In genomic region chr9:49307576-49307975, GRCm38 (mm10) we compare ENCODE assay signal across 24 mouse cellular contexts. TPM values are rescaled to one million over a fixed set of nuclear protein-coding genes. Genes with fewer than 3 reads are reported as not detected.
A peak's percentile ranks its signal among the peaks of the same experiment; 100 is the strongest.
DNase-seq lines count a peak whose midpoint lies in the region; ATAC-seq and TF ChIP-seq lines count a peak whose summit lies in the region.
"Had no signal": no experiment of that assay in that cellular context is flagged by ENCODE, and none has a peak within 500 bp of the region (broad histone marks: within the 10 kb centered on the region; RNA-seq: fewer than 3 reads in every experiment).

No protein-coding gene starts in this region.

- no peak for TF ChIP-seq CTCF in lung, embryonic 14.5 days (IDR thresholded peaks at IDR 0.05; ENCODE audit: low read depth)

- H3K4me2 ChIP-seq in heart, embryonic 12.5 days, result no peak overlapping the region
- H3K4me2 ChIP-seq in lung, embryonic 14.5 days, result no peak overlapping the region
- no peak overlapping the region for H3K4me2 ChIP-seq in heart, embryonic 16.5 days (ENCODE audit: low read depth, low read length)
- H3K4me2 ChIP-seq: embryonic facial prominence, embryonic 12.5 days; forebrain, embryonic 15.5 days; hindbrain, embryonic 12.5 days; limb, embryonic 13.5 days had no signal

- no peak for ATAC-seq in heart, embryonic 12.5 days (ENCODE audit: insufficient number of reproducible peaks, low FRiP score)
- no peak for ATAC-seq in lung, embryonic 14.5 days (ENCODE audit: insufficient read depth)
- ATAC-seq in heart, embryonic 16.5 days (replicated peaks; ENCODE audit: extremely low read depth, insufficient read depth, low FRiP score), result peak; percentile 75
- ATAC-seq: forebrain, embryonic 15.5 days; inflammation-experienced regulatory T-cells, adult 6 months; lung, postnatal 0 days; midbrain, embryonic 16.5 days had no signal

- no peaks in the 10 kb centered on the region for H3K27me3 ChIP-seq in heart, embryonic 12.5 days (replicated peaks)
- no peaks in the 10 kb centered on the region for H3K27me3 ChIP-seq in lung, embryonic 14.5 days (ENCODE audit: insufficient read depth, low read length)
- H3K27me3 ChIP-seq in heart, embryonic 16.5 days (ENCODE audit: control insufficient read depth, insufficient read depth, low read length), result no peaks in the 10 kb centered on the region
- H3K27me3 ChIP-seq: embryonic facial prominence, embryonic 12.5 days; forebrain, embryonic 15.5 days; hindbrain, embryonic 12.5 days; megakaryocyte, embryonic 14.5 days had no signal

- H3K4me1 ChIP-seq in heart, embryonic 12.5 days (replicated peaks), result 0 out of 2 replicates have a peak, but pooled peaks cover 4% of the 10 kb centered on the region
- no peaks in the 10 kb centered on the region for H3K4me1 ChIP-seq in lung, embryonic 14.5 days (ENCODE audit: insufficient read depth)
- peaks cover 11% of the 10 kb centered on the region for H3K4me1 ChIP-seq in heart, embryonic 16.5 days (ENCODE audit: control insufficient read depth, insufficient read depth, low read length)
- H3K4me1 ChIP-seq: embryonic facial prominence, embryonic 12.5 days; forebrain, embryonic 15.5 days; hindbrain, embryonic 12.5 days; limb, embryonic 13.5 days; megakaryocyte, embryonic 14.5 days had no signal

- H3K4me3 ChIP-seq in heart, embryonic 12.5 days, result no peak overlapping the region
- no peak overlapping the region for H3K4me3 ChIP-seq in lung, embryonic 14.5 days (ENCODE audit: low read depth, low read length)
- H3K4me3 ChIP-seq in heart, embryonic 16.5 days (ENCODE audit: low read length), result no peak overlapping the region
- H3K4me3 ChIP-seq: embryonic facial prominence, embryonic 12.5 days; forebrain, embryonic 15.5 days; heart, adult 2 months; hindbrain, embryonic 12.5 days; limb, embryonic 13.5 days; megakaryocyte, embryonic 14.5 days had no signal

- no peak overlapping the region for H3K9ac ChIP-seq in heart, embryonic 12.5 days
- H3K9ac ChIP-seq in lung, embryonic 14.5 days, result no peak overlapping the region
- H3K9ac ChIP-seq in heart, embryonic 16.5 days (ENCODE audit: low read length), result no peak overlapping the region
- H3K9ac ChIP-seq: embryonic facial prominence, embryonic 12.5 days; forebrain, embryonic 15.5 days; hindbrain, embryonic 12.5 days; limb, embryonic 13.5 days; liver, embryonic 14.5 days had no signal

- H3K36me3 ChIP-seq in heart, embryonic 12.5 days, result no peaks in the 10 kb centered on the region
- no peaks in the 10 kb centered on the region for H3K36me3 ChIP-seq in lung, embryonic 14.5 days (ENCODE audit: insufficient read depth)
- no peaks in the 10 kb centered on the region for H3K36me3 ChIP-seq in heart, embryonic 16.5 days (ENCODE audit: control insufficient read depth, insufficient read depth)
- H3K36me3 ChIP-seq: embryonic facial prominence, embryonic 12.5 days; forebrain, embryonic 15.5 days; hindbrain, embryonic 12.5 days; limb, embryonic 13.5 days had no signal

- H3K9me3 ChIP-seq in heart, embryonic 12.5 days (replicated peaks), result no peaks in the 10 kb centered on the region
- no peaks in the 10 kb centered on the region for H3K9me3 ChIP-seq in lung, embryonic 14.5 days (ENCODE audit: low read depth, low read length)
- H3K9me3 ChIP-seq in heart, embryonic 16.5 days (replicated peaks; ENCODE audit: control insufficient read depth, low read length), result no peaks in the 10 kb centered on the region
- H3K9me3 ChIP-seq: embryonic facial prominence, embryonic 12.5 days; forebrain, embryonic 15.5 days; hindbrain, embryonic 12.5 days; limb, embryonic 13.5 days; megakaryocyte, embryonic 14.5 days had no signal

- WGBS in heart, embryonic 12.5 days, result 63% methylated on average over 3 of the region's 3 CpGs
- WGBS in lung, embryonic 14.5 days, result 44% methylated on average over 3 of the region's 3 CpGs
- 19% methylated on average over 3 of the region's 3 CpGs for WGBS in heart, embryonic 16.5 days

- H3K27ac ChIP-seq in heart, embryonic 12.5 days (ENCODE audit: poor library complexity, severe bottlenecking), result no peak overlapping the region
- H3K27ac ChIP-seq in lung, embryonic 14.5 days (ENCODE audit: low read depth), result no peak overlapping the region
- H3K27ac ChIP-seq in heart, embryonic 16.5 days (ENCODE audit: low read length), result no peak overlapping the region
- H3K27ac ChIP-seq: embryonic facial prominence, embryonic 12.5 days; forebrain, embryonic 15.5 days; heart, adult 2 months; hindbrain, embryonic 12.5 days; limb, embryonic 13.5 days; liver, embryonic 14.5 days had no signal

- DNase-seq in heart, adult 8-10 months (ENCODE audit: low spot score), result peak; percentile 11
- DNase-seq in lung, embryonic 14.5 days, result peak; percentile 11
- no peak for DNase-seq in lung, postnatal 25 days (ENCODE audit: low spot score)
- DNase-seq in kidney, postnatal 36 days, result peak; percentile 2 to 4
- DNase-seq in adrenal gland, postnatal 10 days, result no peak
- DNase-seq in adrenal gland, postnatal 25 days, result no peak
- DNase-seq: adrenal gland, postnatal 14 days; cerebellum, adult 2 months; layer of hippocampus, postnatal 36 days had no signal

RNA-seq across cellular contexts. Expression of gene Drd2, which starts 32.9 kb away (rescaled TPM):
- total RNA-seq in heart, adult 8-10 months (2022), result 1 to 10 TPM in 1 of 4 experiments, under 1 TPM in 3; 0.57 to 1.4 (median 0.84) TPM
- polyA plus RNA-seq in heart, embryonic 12.5 days (2016; fragmentation: Nextera tagmentation; extraction: Ambion mirVana), result not detected in 2 replicates
- polyA plus RNA-seq in lung, embryonic 14.5 days (2014; fragmentation: Nextera tagmentation; extraction: Ambion mirVana), result not detected in 2 replicates
- polyA plus RNA-seq in heart, embryonic 16.5 days (2015; fragmentation: Nextera tagmentation; extraction: Ambion mirVana), result 0.11 TPM in 2 replicates
- total RNA-seq in adrenal gland, postnatal 10 days (2021), result 1 to 10 TPM; 1.4 to 3.1 TPM
- total RNA-seq in adrenal gland, postnatal 25 days (2021), result 0.33 and 1.5 TPM in 2 replicates
- total RNA-seq: common myeloid progenitor, adult 5-6 weeks; gastrocnemius, adult 8-10 months had no signal
- polyA plus RNA-seq: embryonic facial prominence, embryonic 12.5 days; inflammation-experienced regulatory T-cells, adult 6 months; large intestine, adult 2 months; limb, embryonic 13.5 days; liver, embryonic 14.5 days had no signal

RNA-seq across cellular contexts. Expression of gene Gm4894, which starts 57.2 kb away (rescaled TPM):
- not detected for total RNA-seq in heart, adult 8-10 months (2022)
- not detected in 2 replicates for polyA plus RNA-seq in heart, embryonic 12.5 days (2016; fragmentation: Nextera tagmentation; extraction: Ambion mirVana)
- not detected in 2 replicates for polyA plus RNA-seq in lung, embryonic 14.5 days (2014; fragmentation: Nextera tagmentation; extraction: Ambion mirVana)
- not detected in 2 replicates for polyA plus RNA-seq in heart, embryonic 16.5 days (2015; fragmentation: Nextera tagmentation; extraction: Ambion mirVana)
- not detected for total RNA-seq in adrenal gland, postnatal 10 days (2021)
- not detected in 2 replicates for total RNA-seq in adrenal gland, postnatal 25 days (2021)
- total RNA-seq: adrenal gland, postnatal 14 days; common myeloid progenitor, adult 5-6 weeks; gastrocnemius, adult 8-10 months; heart, adult 2 months; layer of hippocampus, postnatal 36 days had no signal
- polyA plus RNA-seq: cerebellum, adult 2 months; embryonic facial prominence, embryonic 12.5 days; forebrain, embryonic 15.5 days; heart, adult 2 months; hindbrain, embryonic 12.5 days; inflammation-experienced regulatory T-cells, adult 6 months; large intestine, adult 2 months; limb, embryonic 13.5 days; liver, embryonic 14.5 days; lung, postnatal 0 days; midbrain, embryonic 16.5 days had no signal

Comparison
In these comparisons a context has a peak if more than half of its experiments do, and no peak if none do; other contexts are left out.
1. DNase-seq: peak in heart, adult 8-10 months (single experiment), lung, embryonic 14.5 days (single experiment) and kidney, postnatal 36 days (2 of 2); none in lung, postnatal 25 days (single experiment), adrenal gland, postnatal 10 days (single experiment) and adrenal gland, postnatal 25 days (single experiment).